Mouse (Mus musculus) megakaryocyte, embryonic 14.5 days (primary cell): ENCODE data around the gene Dab2ip.

Experiments used
- FLI1 ChIP-seq: IDR thresholded peaks from 2 replicates; pipeline ENCODE4 v1.6.1; 2012; ENCODE audit warnings: low read length, inconsistent platforms, mixed read lengths
- GATA1 ChIP-seq: IDR thresholded peaks from 3 replicates; pipeline ENCODE4 v1.6.1; 2012; ENCODE audit warnings: mixed read lengths, low read length, inconsistent platforms, borderline replicate concordance

GRCm38 (mm10) chr2:35584011-35584410 is 25.9 kb downstream of the Dab2ip start:
- no peak for TF ChIP-seq GATA1
- TF ChIP-seq FLI1: no peak
